Mouse (Mus musculus) limb, embryonic 15.5 days (tissue): ENCODE results near the gene Nsd1. TPM values are rescaled to one million over a fixed set of nuclear protein-coding genes. Genes with fewer than 3 reads are reported as not detected.
A peak's percentile ranks its signal among the peaks of the same experiment; 100 is the strongest.

ENCODE experiments used
- ATAC-seq: fragments of 200-750 bp; cut with Nextera tagmentation; 2 replicates; pipeline ENCODE4 v1.8.0; 2017; ENCODE audit warnings: low read depth, moderate TSS enrichment; ENCODE audit not compliant: insufficient number of reproducible peaks, low FRiP score, low TSS enrichment
- H3K27ac ChIP-seq: fragments of 300-500 bp; sonication (generic); 2 replicates; pipeline ENCODE4 v1.5.1; 2015; ENCODE audit warnings: moderate library complexity, mild to moderate bottlenecking, inconsistent platforms
- H3K27me3 ChIP-seq: fragments of 300-500 bp; sonication (generic); 2 replicates; pipeline ENCODE4 v1.6.1; 2015; ENCODE audit warnings: inconsistent platforms
- H3K36me3 ChIP-seq: fragments of 300-500 bp; sonication (generic); 2 replicates; pipeline ENCODE4 v1.6.1; 2015; ENCODE audit warnings: inconsistent platforms
- H3K4me1 ChIP-seq: fragments of 300-500 bp; sonication (generic); 2 replicates; pipeline ENCODE4 v1.6.1; 2015; ENCODE audit warnings: inconsistent platforms
- H3K4me2 ChIP-seq: fragments of 300-500 bp; sonication (generic); 2 replicates; pipeline ENCODE4 v1.6.1; 2015; ENCODE audit warnings: mild to moderate bottlenecking, inconsistent platforms
- H3K4me3 ChIP-seq: fragments of 300-500 bp; sonication (generic); 2 replicates; pipeline ENCODE4 v1.5.1; 2015; ENCODE audit warnings: mild to moderate bottlenecking, inconsistent platforms
- H3K9ac ChIP-seq: fragments of 300-500 bp; sonication (generic); 2 replicates; pipeline ENCODE4 v1.6.1; 2015; ENCODE audit warnings: inconsistent platforms
- H3K9me3 ChIP-seq: fragments of 300-500 bp; sonication (generic); 2 replicates; pipeline ENCODE4 v1.6.1; 2016; ENCODE audit warnings: inconsistent platforms
- WGBS: fragments of 180-500 bp; shearing (Covaris S2); methylation state at CpG from one replicate; pipeline ENCODE4 v1.1.7; 2015; 5-methylcytosine and 5-hydroxymethylcytosine counted together
- polyA plus RNA-seq: library from polyadenylated mRNA; unstranded; fragments of >200 nt; fragmentation: Nextera tagmentation; extraction: Ambion mirVana; gene quantifications from 2 replicates; pipeline ENCODE4 v1.2.1, GENCODE M21; 2015

Gene Nsd1
- polyA plus RNA-seq, 1 experiment from 2014 or later = 55.8 TPM

DNA sequence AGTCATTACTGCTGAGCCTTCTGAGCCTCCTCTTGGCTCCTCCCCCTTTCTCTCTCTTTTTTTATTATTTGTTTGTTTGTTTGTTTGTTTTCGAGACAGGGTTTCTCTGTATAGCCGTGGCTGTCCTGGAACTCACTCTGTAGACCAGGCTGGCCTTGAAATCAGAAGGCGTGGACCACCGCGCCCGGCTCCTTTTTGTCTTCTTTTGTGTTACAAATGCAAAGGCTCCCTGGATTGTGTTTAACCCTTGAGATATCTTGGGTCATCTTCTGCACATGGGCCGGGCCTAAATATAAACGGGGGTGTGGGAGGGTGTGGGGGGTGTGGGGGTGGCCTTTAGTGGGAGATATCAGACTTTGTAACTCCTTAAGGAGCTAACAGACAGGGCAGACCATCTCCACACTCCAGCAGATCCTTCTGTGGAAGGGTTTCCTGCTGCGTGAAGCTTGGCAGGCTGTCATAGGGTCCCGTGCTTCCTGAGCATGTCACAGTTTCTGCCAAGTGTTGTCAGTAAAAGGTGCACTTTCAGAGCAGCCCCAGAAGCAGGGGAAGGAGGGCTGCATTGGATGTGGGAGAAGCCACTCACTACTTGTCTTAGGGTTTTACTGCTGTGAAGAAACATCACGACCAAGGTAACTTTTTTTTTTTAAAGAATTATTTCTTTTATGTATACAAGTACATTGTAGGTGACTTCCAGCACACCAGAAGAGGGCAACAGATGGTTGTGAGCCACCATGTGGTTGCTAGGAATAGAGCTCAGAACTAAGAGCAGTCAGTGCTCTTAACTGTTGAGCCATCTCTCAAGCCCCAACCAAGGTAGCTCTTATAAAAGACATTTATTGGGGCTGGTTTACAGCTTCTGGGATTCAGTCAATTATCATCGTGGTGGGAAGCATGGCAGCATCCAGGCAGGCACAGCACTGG is 128.8 kb downstream of the Nsd1 start:
- H3K4me3 ChIP-seq = no peak overlapping the region
- no peaks in the 10 kb centered on the region for H3K27me3 ChIP-seq
- H3K4me1 ChIP-seq = 0 out of 2 replicates have a peak, but pooled peaks cover 2% of the 10 kb centered on the region
- H3K27ac ChIP-seq = no peak overlapping the region
- no peak for ATAC-seq
- no peaks in the 10 kb centered on the region for H3K36me3 ChIP-seq
- H3K9me3 ChIP-seq = no peaks in the 10 kb centered on the region
- no peak overlapping the region for H3K9ac ChIP-seq
- no peak overlapping the region for H3K4me2 ChIP-seq
- WGBS = 67% methylated on average over 12 of the region's 12 CpGs

DNA sequence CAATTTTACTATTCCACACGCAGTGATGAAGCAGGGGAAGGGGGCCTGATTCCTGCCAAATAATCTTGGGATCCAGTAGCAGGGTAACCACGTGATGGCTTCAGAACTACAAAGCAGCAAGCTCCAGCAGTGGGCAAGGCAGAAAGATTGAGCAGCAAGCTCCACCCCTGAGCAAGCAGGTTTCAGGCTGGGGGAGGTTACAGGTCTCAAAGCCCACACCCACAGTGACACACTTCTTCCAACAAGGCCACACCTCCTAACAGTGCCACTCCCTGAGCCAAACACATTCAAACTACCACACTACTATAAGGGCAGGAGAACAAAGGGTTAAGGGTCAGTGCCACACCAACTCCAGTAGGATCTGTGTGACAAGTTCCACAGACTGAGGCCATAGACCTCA is 129.7 kb downstream of the Nsd1 start:
- Histone ChIP-seq H3K36me3 (peaks cover 6% of the 10 kb centered on the region), H3K4me3 (no peak overlapping the region), H3K9ac (no peak overlapping the region), H3K9me3 (no peaks in the 10 kb centered on the region), H3K4me1 (0 out of 2 replicates have a peak, but pooled peaks cover 2% of the 10 kb centered on the region), H3K4me2 (no peak overlapping the region), H3K27ac (no peak overlapping the region), H3K27me3 (no peaks in the 10 kb centered on the region)
- ATAC-seq = no peak
- 19% methylated on average over 2 of the region's 2 CpGs for WGBS

DNA sequence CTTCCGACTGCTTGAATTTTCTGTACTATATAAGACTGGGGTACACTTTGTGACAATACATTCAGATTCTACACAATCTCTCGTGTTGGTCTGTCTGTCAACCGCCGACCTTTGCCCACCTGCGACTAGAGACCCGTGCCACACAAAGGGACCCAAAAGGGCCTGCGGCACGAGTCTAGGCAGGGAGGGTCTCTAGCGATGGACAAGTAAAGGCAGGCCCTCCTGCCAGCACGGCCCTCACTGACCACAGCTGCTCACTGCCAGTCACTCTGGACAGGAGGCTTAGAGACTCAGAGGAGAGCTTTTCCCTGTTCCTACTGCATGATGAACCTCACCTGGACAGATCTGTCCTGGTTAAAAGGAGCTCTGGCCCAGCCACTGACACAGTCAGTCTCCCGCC is 132.9 kb downstream of the Nsd1 start:
- WGBS = 31% methylated on average over 11 of the region's 11 CpGs
- Histone ChIP-seq H3K4me2 (no peak overlapping the region), H3K36me3 (peaks cover 39% of the 10 kb centered on the region), H3K9ac (no peak overlapping the region), H3K27me3 (no peaks in the 10 kb centered on the region), H3K27ac (no peak overlapping the region), H3K9me3 (no peaks in the 10 kb centered on the region), H3K4me3 (no peak overlapping the region), H3K4me1 (0 out of 2 replicates have a peak, but pooled peaks cover 2% of the 10 kb centered on the region)
- ATAC-seq = no peak

DNA sequence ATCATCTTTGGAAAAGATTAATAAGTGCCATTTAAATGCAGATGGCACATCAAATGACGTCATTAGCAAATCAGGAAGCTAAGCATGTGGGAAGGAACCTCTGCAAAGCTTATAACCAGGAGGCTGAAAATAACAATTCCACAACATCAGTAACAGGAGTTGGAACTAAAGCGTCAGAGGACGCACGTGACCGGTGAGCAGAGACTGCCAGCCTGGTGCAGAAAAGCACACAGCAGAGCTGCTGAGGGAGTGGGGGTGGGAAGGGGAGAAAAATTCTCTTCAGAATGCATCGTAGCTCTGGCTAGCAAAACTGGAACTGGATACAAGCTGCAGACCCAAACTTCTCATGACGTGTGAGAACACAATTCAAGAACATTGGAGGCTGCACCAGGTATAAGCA is 134.7 kb downstream of the Nsd1 start:
- Histone ChIP-seq H3K27ac (no peak overlapping the region), H3K4me1 (no peaks in the 10 kb centered on the region), H3K4me2 (no peak overlapping the region), H3K9me3 (no peaks in the 10 kb centered on the region), H3K9ac (no peak overlapping the region), H3K27me3 (no peaks in the 10 kb centered on the region), H3K4me3 (no peak overlapping the region), H3K36me3 (peaks cover 55% of the 10 kb centered on the region)
- 86% methylated on average over 7 of the region's 7 CpGs for WGBS
- ATAC-seq = no peak

DNA sequence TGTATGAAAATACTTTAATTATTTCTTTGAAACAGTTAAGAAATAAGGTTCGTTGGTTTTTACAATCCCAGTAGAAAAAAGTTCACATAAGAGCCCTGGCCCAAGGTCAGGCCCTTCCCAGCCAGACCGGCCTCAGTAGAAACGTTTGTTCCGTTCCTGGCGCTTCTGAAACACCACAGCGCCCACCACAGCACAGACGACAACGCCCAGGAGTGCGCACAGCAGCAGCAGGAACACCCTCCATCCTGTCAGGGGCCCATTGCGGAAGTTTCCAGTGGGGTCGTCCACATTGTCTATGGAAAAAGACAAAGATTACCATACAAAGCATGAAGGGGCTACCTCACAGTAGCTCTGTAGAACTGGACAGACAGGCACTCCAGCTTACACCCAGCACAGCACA is 137.2 kb downstream of the Nsd1 start:
- Histone ChIP-seq H3K27ac (no peak overlapping the region), H3K9ac (no peak overlapping the region), H3K4me2 (no peak overlapping the region), H3K27me3 (no peaks in the 10 kb centered on the region), H3K4me3 (no peak overlapping the region), H3K36me3 (peaks cover 76% of the 10 kb centered on the region), H3K9me3 (no peaks in the 10 kb centered on the region), H3K4me1 (no peaks in the 10 kb centered on the region)
- ATAC-seq = no peak
- 86% methylated on average over 11 of the region's 11 CpGs for WGBS

DNA sequence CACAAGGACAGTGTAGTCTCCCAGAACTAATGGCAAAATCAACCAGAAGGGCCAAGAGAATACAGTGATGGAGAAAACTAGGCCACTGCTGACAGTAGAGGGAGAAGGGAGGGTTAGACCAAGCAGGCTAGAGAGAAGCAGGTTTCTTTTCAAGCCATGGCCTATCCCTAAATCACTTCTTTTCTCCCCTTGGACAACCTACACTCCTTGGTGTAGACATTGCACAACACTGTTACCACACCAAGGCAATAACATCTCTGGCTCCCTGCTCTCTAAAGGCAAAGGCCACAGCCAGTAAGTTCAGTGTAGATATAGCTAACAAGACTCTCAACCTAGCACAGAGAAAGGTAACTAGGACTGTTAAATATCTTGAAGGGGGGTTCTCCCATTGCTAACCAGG is 151.6 kb downstream of the Nsd1 start:
- Histone ChIP-seq H3K4me1 (peaks cover 20% of the 10 kb centered on the region), H3K27ac (no peak overlapping the region), H3K9ac (no peak overlapping the region), H3K4me2 (peak overlapping the region; percentile 67), H3K36me3 (peaks cover 39% of the 10 kb centered on the region), H3K27me3 (no peaks in the 10 kb centered on the region; the same call in 1 of the 2 replicates), H3K4me3 (peak overlapping the region; percentile 90), H3K9me3 (no peaks in the 10 kb centered on the region)
- ATAC-seq = no peak

DNA sequence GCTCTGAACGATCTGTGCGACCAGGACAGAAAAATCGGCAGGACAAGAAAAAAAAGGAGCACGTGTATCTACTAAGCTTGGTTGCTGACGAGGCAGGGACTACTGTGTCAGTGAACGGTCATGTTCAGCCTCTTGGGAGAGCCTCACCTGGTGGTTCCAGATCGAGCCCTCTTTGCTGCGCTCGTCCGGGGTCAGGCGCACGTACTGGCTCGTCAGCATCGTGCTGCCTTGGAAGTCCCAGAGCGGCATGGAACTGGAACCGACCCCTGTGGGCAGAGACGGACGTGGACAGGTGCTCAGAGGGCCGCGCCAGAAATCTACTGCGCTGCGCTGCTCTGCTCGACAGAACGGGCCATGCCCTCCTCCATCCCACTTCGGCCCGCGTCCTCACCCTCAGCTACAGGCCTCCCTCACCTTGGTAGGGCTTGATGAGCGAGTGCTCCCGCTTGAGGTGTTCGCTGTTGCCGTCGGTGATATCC is 152.4 kb downstream of the Nsd1 start:
- peaks cover 20% of the 10 kb centered on the region for H3K4me1 ChIP-seq
- ATAC-seq = no peak
- peak overlapping the region; percentile 90 for H3K4me3 ChIP-seq
- WGBS = under 1% methylated on average over 32 of the region's 32 CpGs
- peak overlapping the region; percentile 67 for H3K4me2 ChIP-seq
- peak overlapping the region; percentile 96 for H3K27ac ChIP-seq
- no peaks in the 10 kb centered on the region for H3K9me3 ChIP-seq
- H3K27me3 ChIP-seq = no peaks in the 10 kb centered on the region; the same call in 1 of the 2 replicates
- H3K9ac ChIP-seq = peak overlapping the region; percentile 79
- peaks cover 33% of the 10 kb centered on the region for H3K36me3 ChIP-seq

DNA sequence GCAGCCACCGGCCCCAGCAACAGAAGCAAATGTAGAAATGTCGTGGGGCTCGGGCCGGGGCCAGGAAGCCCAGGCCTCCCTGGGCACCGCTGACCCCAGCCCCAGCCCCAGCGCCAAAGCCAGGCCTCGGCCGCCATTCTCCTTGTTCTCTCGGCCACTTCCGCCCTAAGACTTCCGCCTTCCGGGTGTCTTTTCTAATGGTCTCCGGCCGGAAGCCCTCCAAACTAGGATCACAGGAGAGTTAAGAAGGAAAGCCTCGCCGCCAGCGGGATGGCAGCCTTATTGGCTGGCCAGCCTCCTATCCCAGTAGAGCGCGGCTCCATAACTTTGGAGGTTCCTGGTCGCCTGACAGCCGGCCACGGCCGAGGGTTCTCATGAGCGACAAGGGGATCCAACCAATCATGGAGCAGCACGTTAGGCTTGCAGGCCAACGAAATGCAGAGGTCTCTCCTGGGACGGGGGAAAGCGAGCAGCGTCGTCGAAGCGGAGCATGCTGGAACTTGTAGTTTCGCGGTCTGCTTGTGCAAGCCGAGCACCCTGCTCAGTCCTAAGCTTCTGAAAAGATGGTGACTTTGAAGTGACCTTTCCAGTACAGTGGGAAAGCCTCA is 153.0 kb downstream of the Nsd1 start, which contains the start of gene Lman2:
Lman2 (minus strand) TSS at position 331 of the 608 bp plus-strand sequence.
- peak within 1 kb of the TSS; percentile 96 for H3K27ac ChIP-seq
- no peaks in the 10 kb centered on the region; the same call in 1 of the 2 replicates for H3K27me3 ChIP-seq
- under 1% methylated on average over 35 of the region's 35 CpGs for WGBS
- peak within 1 kb of the TSS; percentile 67 for H3K4me2 ChIP-seq
- no peaks in the 10 kb centered on the region for H3K9me3 ChIP-seq
- peak within 1 kb of the TSS; percentile 79 for H3K9ac ChIP-seq
- peaks cover 20% of the 10 kb centered on the region for H3K4me1 ChIP-seq
- H3K36me3 ChIP-seq = peaks cover 30% of the 10 kb centered on the region
- peak within 1 kb of the TSS; percentile 90 for H3K4me3 ChIP-seq
- ATAC-seq = peak; percentile 98

Other genes with a start within 250 kb of the Nsd1 start
- 1.5 and 1.9 TPM in 2 replicates for gene Hk3, start 188.4 kb upstream of the Nsd1 start, polyA plus RNA-seq
- 24.5 and 25.3 TPM in 2 replicates for gene Uimc1, start 109.5 kb upstream of the Nsd1 start, polyA plus RNA-seq
- gene Zfp346, start 104.5 kb upstream of the Nsd1 start, polyA plus RNA-seq = 22.2 and 26.0 TPM in 2 replicates
- not detected in 2 replicates for gene Gm17617, start 76.2 kb upstream of the Nsd1 start, polyA plus RNA-seq
- gene Fgfr4, start 57.1 kb upstream of the Nsd1 start, polyA plus RNA-seq = 8.2 and 14.2 TPM in 2 replicates
- 427 and 446 TPM in 2 replicates for gene Prelid1, start 110.7 kb downstream of the Nsd1 start, polyA plus RNA-seq
- gene Rab24, start 112.2 kb downstream of the Nsd1 start, polyA plus RNA-seq = 110 and 119 TPM in 2 replicates
- 43.8 and 46.2 TPM in 2 replicates for gene Mxd3, start 120.0 kb downstream of the Nsd1 start, polyA plus RNA-seq
- gene Lman2, start 153.0 kb downstream of the Nsd1 start, polyA plus RNA-seq = 104 and 109 TPM in 2 replicates
- 1.4 and 2.4 TPM in 2 replicates for gene Rgs14, start 159.9 kb downstream of the Nsd1 start, polyA plus RNA-seq
- gene Slc34a1, start 188.4 kb downstream of the Nsd1 start, polyA plus RNA-seq = 0.20 TPM in 1 of 2 replicates, not detected in the other
- gene Pfn3, start 205.4 kb downstream of the Nsd1 start, polyA plus RNA-seq = not detected in 2 replicates
- gene F12, start 217.0 kb downstream of the Nsd1 start, polyA plus RNA-seq = 0.17 TPM in 1 of 2 replicates, not detected in the other
- 34.3 and 39.0 TPM in 2 replicates for gene Grk6, start 235.3 kb downstream of the Nsd1 start, polyA plus RNA-seq